Mouse (Mus musculus) ES-E14 (cell line): ENCODE measurements around the gene Tanc1.

Experiments used
- HCFC1 ChIP-seq: IDR thresholded peaks from 2 replicates; pipeline ENCODE4 v1.6.1; 2012; ENCODE audit warnings: low read length, inconsistent platforms, borderline replicate concordance; ENCODE audit not compliant: insufficient read depth
- ZC3H11A ChIP-seq: IDR thresholded peaks from 2 replicates; pipeline ENCODE4 v1.6.1; 2012; ENCODE audit warnings: low read depth, mild to moderate bottlenecking, inconsistent platforms, low read length, borderline replicate concordance
- ZNF384 ChIP-seq: IDR thresholded peaks from 2 replicates; pipeline ENCODE4 v1.6.1; 2012; ENCODE audit warnings: low read depth, low read length, inconsistent platforms

GRCm38 (mm10) chr2:59671671-59672070, 59.8 kb downstream of the Tanc1 start:
- TF ChIP-seq ZC3H11A (no peak), HCFC1 (no peak), ZNF384 (no peak)
